Mouse (Mus musculus) left cerebral cortex, adult 18-20 months (tissue): ENCODE measurements at regions not wholly inside any gene's neighbourhood (a gene's known extent, or its start where the extent isn't known, plus 50 kb on each side); places are given as distances from the start of the nearest gene placed in this dataset.

ENCODE experiments used
- DNase-seq, 2 experiments: peaks; one replicate each; pipeline ENCODE4 v3.0.0; 2021 to 2022; ENCODE audit warnings: low spot score in 2 of 2, mixed read lengths in 1 of 2

DNA sequence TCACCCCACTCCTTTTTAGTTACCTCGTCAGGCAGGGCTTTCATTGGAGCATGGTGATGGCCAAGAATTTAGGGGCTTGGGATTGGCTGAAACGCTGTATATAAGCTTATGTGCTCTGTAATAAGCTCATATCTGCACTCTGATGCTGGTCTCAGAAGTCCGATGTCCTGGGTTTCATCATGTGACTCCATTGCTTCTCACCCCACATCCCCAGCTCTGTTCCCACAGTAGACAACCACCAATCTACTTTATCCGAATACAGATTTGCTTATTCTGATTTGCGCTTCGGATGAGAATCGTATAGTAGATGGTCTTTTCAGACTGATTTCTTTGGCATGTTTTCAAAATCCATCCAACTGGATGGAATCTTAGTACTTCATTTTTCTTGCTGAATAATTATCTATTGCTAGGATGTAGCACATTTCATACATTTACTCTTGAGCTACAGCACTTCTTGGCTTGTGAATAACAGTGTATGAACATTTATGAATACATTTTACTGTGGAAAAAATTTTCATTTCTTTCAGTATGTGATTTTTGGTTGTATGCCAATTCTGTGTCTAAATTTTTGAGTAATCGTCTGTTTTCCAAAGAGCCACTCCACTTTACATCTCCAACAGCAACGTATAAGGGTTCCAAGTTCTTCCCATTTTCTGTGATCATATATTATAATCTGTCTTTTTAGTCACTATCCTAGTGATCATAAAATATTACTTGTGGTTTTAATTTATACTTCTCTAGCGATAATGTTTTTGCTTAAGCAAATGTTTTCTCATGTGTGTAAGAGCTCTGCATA is 185.7 kb downstream of the Hace1 start:
- no peak for DNase-seq

DNA sequence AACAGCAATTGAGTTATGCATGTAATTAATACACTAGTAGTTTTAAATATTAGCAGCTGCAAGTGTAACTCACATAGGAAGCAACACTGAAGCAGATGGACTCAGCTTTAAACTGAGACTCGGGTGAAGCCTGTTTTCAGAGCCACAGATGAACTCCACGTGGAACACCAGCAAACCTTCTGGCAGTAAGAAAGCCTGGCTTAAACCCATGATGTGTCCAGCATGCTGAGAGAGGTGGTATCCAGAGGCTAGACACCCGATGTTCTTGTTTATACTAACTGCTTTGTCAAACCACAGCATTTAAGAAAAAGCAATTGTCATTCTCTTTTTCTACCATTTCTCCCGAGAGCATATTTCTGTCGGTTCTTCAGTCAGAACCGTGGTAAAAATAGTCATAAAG is 202.1 kb downstream of the Hace1 start:
- no peak for DNase-seq

DNA sequence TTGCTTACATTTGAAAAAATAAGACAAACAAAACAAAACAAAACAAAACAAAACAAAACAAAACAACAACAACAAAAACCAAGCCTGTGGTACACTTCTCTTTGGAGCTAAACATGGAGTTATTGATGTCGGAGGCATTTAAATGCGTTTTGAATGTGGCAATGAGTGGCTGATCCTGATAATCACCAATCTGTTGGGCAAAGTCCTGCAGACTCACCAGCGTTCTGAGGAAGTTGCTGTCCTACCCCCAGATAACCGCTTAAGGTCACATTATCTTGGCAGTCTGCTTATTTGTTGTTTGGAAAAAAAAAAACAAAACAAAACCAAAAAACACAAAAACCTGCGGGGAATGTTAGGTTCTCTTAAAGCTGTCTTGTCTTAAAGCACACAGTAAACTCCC is 205.4 kb downstream of the Hace1 start:
- no peak for DNase-seq

DNA sequence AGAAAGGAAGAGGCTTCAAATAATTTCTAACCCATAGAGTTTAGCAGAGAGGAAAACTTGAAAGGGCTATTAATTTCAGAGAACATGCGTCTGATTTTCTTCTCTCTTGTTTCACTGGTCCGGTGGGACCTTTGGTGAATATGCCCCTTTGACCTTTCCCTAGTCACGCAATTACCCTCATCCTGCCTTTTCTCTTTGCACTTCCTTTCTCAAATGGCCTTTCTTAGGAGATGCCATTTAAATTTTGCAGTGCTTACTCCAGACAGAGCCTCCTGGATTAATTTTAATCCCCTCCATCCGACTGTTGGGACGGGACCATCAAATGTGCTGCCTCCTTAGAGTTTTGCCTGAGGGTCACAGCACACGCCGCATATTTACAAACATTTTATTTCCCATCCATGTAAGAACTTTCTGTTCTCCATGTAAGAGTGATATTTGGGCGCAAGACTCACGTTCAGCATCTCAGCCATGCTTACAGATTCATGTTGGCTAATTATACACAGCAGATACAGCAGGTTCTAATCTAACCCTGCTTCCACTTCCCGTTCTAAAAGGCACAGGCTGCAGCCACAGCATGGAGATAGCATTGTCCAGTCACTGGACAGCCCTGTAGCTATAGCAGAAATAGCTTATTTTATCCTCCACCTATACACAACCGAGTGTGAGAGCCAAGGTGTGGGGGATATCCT is 206.0 kb downstream of the Hace1 start:
- no peak for DNase-seq

DNA sequence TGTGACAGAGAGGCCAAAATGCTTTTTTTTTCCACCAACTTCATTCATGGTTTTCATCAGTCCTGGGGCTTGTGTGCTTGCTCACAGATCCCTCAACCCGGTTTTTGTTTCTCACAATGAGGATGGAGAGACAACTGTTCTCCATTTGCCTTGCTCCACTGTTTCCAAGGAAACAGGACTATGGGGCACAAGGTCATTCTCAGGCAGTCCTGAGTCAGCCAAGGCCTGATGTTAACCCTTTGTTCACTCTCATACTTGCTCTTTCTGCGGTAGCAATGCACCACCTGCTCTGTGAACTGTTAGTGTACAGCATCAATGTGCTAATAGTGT is 206.5 kb downstream of the Hace1 start:
- DNase-seq = no peak

DNA sequence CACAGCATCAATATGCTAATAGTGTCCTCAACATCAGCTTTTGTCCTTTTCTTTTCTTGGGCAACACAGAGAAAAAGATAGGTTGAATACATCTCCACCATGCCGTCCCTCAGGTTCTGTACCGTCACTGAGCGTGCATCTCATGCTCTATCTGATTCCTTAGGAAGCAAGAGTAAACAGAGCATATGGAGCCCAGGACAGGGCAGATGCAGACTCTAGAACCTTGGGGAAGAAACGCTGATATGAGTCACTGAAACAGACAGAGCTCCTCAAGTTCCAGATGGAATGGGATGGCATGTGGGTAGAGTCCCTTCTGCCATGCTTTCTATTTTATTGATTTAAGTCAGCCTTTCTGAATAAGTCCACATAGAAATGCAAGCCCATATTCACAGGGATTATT is 206.9 kb downstream of the Hace1 start:
- DNase-seq = peak in 1 of 2 experiments; percentile 21

DNA sequence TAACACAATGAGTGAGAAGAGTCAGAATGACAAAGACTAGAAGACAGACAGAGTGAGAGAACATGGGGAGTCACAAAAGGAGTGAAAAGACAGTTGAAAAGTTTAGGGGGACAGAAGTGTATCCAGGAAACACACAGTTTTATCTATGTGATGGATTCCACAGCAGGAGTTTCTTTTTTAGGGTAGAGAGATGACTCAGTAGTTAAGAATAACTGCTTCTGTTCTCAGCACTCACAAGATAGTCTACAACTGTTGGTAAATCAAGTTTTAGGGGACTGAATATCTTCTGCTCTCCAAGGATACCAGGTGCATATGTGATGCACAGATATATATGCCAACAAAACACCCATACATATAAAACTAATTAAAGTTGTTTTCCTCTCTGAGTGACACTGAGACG is 210.7 kb downstream of the Hace1 start:
- DNase-seq = no peak

DNA sequence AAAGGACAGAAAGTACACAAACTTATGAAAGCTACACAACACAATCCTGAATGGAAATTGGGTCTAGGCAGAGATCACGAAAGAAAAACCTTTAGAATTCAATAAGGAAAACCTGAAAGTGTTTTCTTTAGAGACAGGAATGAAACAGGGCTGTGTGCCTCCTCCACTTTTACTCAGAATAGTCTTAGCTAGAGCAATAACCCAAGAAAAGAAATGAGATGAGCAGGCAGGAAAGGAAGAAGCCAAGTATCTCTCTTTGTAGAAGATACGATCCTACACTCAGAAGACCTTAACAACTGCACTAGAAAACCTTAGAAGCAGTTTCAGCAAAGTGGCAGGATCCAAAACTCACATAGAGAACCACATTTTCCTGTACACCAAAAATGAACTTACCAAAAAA is 218.0 kb downstream of the Hace1 start:
- no peak for DNase-seq

DNA sequence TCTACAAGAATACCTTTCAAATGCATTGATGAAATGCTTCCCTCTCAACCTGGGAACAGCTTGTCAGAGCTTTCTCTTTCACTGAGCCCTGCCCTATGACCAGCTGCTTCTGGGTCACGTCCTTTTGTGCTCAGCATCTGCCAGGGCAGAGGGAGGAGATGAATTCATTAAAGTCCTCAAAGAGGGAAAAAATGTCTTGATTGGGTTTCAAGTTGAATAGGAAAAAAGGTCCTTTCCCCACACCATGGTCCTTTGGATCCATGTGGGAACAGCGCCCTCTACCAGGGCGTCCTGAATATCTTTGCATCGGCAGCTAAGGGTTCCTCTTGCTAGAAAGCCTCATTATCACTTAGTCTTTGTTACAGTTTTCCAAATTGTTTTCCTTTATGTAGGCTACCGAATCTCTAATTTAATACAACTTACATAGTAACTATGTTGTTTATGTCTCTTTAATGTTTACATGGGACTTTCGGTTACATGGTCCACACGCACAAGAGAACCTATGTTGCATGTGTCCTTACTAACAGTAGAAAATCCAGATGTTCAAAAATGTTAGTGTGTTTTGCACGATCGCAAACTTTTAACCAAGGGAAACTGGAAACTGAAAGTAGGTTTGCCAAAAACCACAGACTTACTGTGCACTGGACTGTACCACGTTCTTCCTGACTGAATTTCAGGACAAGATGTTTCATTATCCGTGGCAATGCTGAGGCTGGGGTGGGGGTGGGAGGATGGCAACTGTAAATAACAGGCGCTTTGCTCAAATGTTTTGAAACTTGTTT is 222.6 kb downstream of the Hace1 start:
- DNase-seq = peak; percentile 53 to 61

DNA sequence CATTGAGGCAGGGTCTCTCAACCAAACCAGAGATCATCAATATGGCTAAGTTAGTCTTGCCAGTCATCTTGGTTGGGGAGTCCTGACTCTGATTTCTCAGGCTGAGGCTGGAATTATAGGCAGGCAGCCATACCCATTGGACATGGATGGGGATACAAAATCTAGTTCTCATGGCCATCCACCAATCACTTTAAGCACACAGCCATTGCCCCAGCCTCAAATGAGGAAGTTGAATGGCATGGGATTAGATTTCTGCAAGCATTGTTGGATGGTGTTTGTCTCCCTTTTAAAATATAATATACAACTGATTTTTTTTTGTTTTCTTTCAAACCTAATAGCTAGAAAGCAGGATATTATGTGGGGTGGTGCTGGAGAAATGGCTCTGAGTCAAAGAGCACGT is 223.8 kb downstream of the Hace1 start:
- no peak for DNase-seq

DNA sequence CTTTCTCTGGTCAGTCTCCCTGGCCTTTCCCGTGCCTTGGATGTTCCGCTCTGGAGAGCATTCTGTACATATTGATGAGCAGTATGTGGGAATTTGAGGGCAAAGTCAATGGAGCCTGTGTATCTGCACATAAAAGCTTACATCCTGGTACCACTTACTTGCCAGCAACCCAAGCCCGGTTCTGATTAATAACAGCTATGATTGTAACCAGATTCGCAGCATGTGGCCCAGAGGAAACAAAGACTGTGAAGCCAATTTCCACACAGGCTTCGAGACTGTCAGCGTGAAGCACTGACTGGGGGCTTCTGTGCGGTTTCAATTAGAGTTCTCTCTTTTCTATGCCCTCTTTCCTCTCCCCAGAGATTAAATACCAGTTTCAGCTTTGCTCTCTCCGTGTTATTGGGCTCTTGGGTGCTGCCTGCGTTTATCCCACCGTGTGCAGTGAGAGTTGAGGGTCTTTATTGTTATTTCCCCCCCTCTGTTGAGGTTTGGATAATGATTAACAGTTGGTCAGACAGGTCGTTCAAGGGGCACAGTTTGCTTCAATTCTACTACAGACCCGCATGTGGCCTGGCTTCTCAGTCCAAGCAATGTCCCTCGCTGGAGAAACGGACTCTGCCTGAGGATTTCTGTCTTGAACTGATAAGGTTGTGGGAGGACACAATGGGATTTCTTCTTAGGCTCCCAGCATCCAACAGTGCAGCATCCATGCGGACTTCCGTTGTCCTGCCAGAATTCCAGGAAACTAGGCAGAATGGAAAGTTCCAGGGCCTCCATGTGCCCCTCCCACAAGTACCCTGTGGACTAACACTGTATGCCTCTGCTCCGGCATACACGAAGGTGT is 229.6 kb downstream of the Hace1 start:
- no peak for DNase-seq

DNA sequence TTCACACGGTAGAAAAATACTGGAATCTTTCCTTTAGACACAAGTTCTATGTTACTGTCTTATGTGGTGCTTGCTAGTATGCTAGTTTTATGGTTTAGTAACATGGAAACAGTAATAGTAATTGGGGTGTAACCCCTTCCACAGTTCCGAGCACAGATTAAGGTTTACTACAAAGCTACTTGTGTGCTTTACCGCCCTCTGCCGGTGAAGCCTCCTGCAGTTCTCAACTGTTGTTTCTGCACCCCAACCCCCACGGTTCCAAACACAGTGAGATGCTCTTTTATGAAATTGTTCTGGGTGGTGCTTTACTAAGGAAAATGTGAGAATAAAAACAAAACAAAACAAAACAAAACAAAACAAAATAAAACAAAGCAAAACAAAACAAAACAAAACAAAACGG is 234.3 kb downstream of the Hace1 start:
- DNase-seq = peak; percentile 12 to 19

DNA sequence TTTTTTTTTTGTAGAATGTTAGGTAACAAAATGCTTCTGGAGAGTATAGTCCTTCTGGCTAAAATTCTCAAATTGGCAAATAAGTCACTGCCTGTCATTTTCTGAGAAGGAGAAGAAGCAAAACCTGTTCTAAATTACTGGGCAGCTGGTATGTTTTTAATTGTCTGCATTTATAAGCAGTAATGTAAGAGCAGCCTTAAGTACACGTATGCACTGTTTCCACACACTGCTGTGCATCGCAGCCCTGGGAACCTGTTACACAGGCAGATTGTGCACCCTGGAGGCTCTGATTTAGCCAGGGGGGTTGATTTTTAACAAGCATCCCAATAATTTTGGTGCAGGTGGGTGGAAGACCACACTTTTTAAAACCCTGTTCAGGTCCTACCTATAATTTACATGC is 236.2 kb downstream of the Hace1 start:
- DNase-seq = no peak

DNA sequence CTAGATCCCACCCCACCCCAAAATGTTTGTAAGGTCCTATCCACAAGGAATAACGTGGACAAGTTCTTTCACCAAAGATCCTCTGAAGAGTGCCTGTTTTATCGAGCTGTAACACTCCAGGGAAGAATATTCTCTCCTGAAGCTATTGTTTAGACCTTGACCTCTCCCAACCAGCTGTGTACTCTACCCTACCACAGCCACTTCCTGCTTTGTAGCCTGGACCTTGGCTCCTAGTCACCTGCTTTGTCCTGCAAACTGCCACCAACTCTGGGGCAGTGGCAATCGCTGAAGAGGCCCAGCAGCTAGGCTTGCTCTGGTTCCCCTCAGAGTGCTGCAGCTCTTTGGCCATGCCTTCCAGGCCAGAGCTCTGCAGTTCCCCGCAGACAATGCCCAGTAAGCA is 239.1 kb downstream of the Hace1 start:
- DNase-seq = no peak

DNA sequence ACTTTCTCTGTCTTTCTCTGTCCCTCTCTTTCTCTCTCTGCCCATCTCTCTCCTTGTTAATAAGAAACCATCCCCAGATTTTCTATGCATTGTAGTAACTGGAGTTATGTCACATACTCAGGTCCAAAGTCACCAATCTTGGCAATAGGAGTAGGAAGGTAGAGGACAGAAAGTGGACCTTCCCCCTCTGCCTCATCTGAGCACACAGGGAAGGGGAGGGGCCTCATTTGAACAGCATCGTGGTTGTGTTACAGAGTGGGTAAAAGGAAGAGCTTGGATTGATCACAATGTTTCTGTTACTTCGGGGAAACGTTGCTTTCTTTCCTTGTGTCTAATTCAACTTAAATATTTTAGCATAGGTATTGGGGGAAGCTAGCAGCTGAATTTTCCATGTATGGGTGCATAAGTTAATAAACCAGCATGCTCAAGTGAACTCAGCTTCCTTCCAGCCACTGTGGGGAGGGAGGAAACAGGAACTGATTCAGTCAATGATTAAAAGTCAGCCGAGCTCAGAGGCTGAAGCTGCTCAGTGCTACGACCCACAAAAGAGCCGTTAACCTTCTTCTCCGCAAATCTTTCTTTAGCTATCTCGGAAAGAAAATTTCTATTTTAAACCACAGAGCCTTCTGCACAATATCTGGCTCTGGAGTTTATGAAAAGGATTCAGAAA is 243.5 kb downstream of the Hace1 start:
- no peak for DNase-seq

DNA sequence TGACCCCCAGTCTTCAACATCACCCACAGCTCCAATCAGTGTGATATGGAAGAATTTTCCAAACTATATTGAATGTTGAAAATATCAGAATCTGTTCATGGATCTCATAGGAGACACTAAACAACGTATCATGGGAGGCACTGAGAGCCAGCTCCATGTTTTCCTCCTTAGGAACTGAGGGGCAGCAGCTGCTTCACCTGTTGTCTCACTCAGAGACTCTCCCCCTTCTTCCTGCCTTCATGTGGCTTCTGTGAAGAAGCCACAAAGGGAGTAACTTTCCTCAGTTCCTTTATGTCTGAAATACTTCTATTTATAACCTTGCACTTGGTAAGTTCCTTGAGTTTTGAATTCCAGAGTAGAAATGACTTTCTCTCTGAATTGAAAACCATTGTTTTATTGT is 244.6 kb downstream of the Hace1 start:
- DNase-seq = no peak

DNA sequence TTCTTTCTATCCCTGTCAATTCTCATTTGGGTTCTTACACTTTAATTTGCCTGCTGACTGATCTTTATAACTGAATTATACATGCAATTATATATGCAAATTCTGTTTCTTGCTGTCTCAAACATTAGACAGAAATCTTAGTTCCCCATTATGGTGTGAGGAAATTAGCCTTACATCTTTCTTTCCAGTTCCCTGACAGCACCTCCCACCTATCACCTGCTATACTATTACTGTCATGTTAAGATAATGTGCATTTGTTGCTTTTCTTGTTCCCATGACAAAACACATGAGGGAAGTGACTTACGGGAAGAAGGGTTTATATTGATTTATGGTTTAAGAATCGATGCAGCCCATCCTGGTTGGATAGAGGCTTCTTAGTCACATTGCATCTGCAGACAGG is 246.0 kb downstream of the Hace1 start:
- no peak for DNase-seq

DNA sequence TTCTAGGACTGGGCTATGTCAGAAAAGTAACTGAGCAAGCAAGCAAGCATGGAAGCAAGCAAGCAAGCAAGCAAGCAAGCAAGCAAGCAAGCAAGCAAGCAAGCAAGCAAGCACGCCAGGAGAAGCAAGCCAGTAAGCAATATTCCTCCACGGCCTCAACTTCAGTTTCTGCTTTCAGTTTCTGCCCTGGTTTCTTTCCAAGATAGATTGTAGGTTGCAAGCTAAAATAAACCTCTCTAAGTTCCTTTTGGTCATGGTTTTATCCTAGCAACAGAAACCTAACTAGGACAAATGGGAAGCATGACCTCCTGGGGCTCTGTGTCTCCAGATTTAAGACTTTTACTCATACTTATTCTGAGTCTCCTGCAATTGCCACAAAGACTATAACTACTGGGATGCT is 271.0 kb downstream of the Hace1 start:
- no peak for DNase-seq

DNA sequence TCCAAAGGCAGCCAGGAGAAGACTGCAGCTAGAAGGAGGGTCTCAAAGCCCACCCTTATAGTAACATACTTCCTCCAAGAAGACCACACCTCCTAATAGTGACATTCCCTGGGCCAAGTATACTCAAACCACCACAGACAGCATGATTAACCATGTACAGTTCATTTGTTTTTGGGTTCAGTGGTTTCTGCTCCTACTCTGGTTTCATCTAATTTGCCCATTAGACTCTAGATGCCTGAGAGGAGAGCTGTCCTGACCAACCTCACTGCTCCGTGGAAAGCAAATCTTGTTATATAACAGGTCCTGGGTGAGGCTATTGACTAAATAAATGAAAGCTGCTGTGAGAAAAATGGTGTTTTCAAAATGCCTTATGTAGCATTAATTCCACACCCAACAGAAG is 272.2 kb downstream of the Hace1 start:
- no peak for DNase-seq

DNA sequence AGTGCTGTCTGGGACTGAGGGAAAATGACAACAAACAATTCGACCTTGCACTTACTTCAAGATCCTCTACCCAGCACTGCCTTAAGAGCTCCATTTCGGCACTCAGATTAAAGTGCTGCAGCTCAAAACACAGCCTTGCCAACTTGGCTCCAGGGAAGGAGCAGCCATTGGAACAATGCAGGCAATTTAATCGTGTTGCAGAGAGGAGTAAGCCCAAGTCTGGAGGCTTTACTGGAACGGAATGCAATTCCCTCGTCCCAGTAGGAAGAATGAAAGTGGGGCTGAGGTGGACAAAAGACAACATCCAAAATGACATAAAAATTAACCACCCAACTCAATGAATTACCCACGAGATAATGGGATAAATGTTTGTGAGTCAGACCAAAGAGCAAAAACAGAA is 273.0 kb downstream of the Hace1 start:
- no peak for DNase-seq

DNA sequence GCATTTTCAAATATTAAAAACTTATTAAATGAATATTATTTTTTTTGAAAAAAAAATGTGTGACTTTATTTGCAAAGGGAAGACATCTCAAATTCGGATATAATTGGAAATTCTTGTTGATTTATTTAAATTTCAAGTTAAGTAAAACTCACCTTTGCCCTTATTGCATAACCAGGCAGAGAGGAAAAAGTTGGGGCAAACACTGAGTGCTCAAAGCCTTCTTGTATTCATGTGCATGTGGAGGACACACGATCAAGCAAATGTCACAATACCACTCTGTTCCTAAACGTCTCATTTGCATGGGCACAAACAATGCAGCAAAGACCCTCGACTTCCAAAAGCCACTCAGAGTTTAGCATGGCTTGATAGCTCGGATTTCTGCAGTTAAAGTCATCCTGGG is 275.1 kb downstream of the Hace1 start:
- no peak for DNase-seq
